Mouse (Mus musculus) forebrain, embryonic 15.5 days (tissue): ENCODE measurements around the gene Eps8l1. TPM values are rescaled to one million over a fixed set of nuclear protein-coding genes. Genes with fewer than 3 reads are reported as not detected.

ENCODE experiments used
- ATAC-seq: fragments of 200-750 bp; cut with Nextera tagmentation; replicated peaks from 2 replicates; pipeline ENCODE4 v1.8.0; 2017; ENCODE audit warnings: mild to moderate bottlenecking, moderate TSS enrichment, moderate library complexity
- H3K27ac ChIP-seq: fragments of 300-500 bp; sonication (generic); replicated peaks from 2 replicates; pipeline ENCODE4 v1.5.1; 2015; ENCODE audit warnings: mild to moderate bottlenecking, inconsistent platforms
- H3K27me3 ChIP-seq: fragments of 300-500 bp; sonication (generic); 2 replicates; pipeline ENCODE4 v1.6.1; 2015; ENCODE audit warnings: inconsistent platforms
- H3K36me3 ChIP-seq: fragments of 300-500 bp; sonication (generic); 2 replicates; pipeline ENCODE4 v1.6.1; 2015; ENCODE audit warnings: mild to moderate bottlenecking, inconsistent platforms
- H3K4me1 ChIP-seq: fragments of 300-500 bp; sonication (generic); 2 replicates; pipeline ENCODE4 v1.6.1; 2015; ENCODE audit warnings: inconsistent platforms
- H3K4me2 ChIP-seq: fragments of 300-500 bp; sonication (generic); replicated peaks from 2 replicates; pipeline ENCODE4 v1.6.1; 2015; ENCODE audit warnings: mild to moderate bottlenecking, inconsistent platforms
- H3K4me3 ChIP-seq: fragments of 300-500 bp; sonication (generic); 2 replicates; pipeline ENCODE4 v1.5.1; 2015; ENCODE audit warnings: mild to moderate bottlenecking, inconsistent platforms
- H3K9ac ChIP-seq: fragments of 300-500 bp; sonication (generic); replicated peaks from 2 replicates; pipeline ENCODE4 v1.6.1; 2015; ENCODE audit warnings: mild to moderate bottlenecking, inconsistent platforms
- H3K9me3 ChIP-seq: fragments of 300-500 bp; sonication (generic); 2 replicates; pipeline ENCODE4 v1.6.1; 2016; ENCODE audit warnings: inconsistent platforms
- whole genome bisulfite sequencing: fragments of 180-500 bp; shearing (Covaris S2); methylation state at CpG from one replicate; pipeline ENCODE4 v1.1.7; 2015; ENCODE audit warnings: mixed read lengths; 5-methylcytosine and 5-hydroxymethylcytosine counted together
- polyA plus RNA-seq: library from polyadenylated mRNA; unstranded; fragments of >200 nt; fragmentation: Nextera tagmentation; extraction: Ambion mirVana; gene quantifications from 2 replicates; pipeline ENCODE4 v1.2.1, GENCODE M21; 2015

Eps8l1 gene
- polyA plus RNA-seq, 1 experiment from 2014 or later = 7.0 TPM

DNA sequence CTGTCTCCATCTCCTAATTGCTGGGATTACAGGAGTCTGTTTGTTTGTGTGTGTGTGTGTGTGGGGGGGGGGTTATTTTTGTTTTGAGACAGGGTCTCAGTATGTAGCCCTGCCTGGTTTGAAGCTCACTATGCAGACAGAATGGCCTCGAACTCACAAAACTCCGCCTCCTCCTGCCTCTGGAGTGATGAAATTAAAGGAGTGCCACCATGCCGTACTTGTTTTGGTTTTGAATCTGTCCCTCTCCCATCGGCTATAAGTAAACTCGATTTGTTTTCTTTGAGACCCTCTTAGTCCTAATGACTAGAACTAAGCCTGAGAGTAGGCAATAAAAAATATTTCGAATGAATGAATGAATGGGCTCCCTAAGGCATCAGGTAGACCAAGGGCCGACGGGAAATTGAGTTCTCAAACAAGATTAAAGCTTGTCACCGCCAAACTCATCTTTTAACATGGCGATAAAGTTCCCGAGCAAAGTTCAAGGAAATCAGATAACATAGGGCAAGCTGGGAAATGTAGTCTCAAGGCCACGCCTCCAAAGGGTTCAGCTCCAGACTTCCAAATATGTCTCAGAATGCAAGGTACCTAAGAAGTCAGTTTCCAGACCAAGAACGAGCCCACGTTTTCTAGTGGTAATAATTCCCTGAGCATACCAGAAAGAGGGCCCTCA, 42.1 kb downstream of the Eps8l1 start:
- Histone ChIP-seq H3K9ac (peak overlapping the region; percentile 77; the same call in 1 of the 2 replicates), H3K27me3 (no peaks in the 10 kb centered on the region), H3K36me3 (no peaks in the 10 kb centered on the region), H3K4me1 (peaks cover 38% of the 10 kb centered on the region), H3K9me3 (no peaks in the 10 kb centered on the region), H3K4me2 (peak overlapping the region; percentile 61), H3K4me3 (peak overlapping the region; percentile 81), H3K27ac (peak overlapping the region; percentile 91)
- WGBS = 8% methylated on average over 14 of the region's 14 CpGs
- ATAC-seq = peak; percentile 26

DNA sequence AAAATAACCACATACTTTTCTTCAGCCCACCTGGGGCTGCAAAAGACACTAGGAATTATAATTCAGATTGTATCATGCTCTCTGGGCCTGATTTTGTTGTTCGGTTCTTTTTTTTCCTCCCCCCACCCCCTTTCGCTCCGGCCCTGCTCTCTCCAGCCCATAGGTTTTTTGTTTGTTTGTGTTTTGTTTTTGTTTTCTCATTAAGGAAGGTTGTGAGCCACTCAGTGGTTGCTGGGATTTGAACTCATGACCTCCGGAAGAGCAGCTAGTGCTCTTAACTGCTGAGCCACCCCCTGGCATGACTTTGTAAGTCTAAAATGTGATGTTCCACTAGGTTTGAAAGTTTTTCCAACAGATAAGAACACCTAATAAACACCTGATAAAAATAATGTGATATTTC, 42.6 kb downstream of the Eps8l1 start:
- no peak for ATAC-seq
- Histone ChIP-seq H3K4me3 (no peak overlapping the region), H3K9me3 (no peaks in the 10 kb centered on the region), H3K36me3 (no peaks in the 10 kb centered on the region), H3K9ac (no peak overlapping the region), H3K4me1 (peaks cover 33% of the 10 kb centered on the region), H3K27me3 (no peaks in the 10 kb centered on the region), H3K4me2 (no peak overlapping the region), H3K27ac (no peak overlapping the region)
- WGBS = 81% methylated on average over 4 of the region's 4 CpGs

GRCm38 (mm10) chr7:4503858-4504257, 43.4 kb downstream of the Eps8l1 start:
- no peak for ATAC-seq
- no peak overlapping the region for H3K4me2 ChIP-seq
- H3K27ac ChIP-seq = no peak overlapping the region
- no peaks in the 10 kb centered on the region for H3K36me3 ChIP-seq
- WGBS = 86% methylated on average over 5 of the region's 5 CpGs
- H3K9ac ChIP-seq = no peak overlapping the region
- H3K4me3 ChIP-seq = no peak overlapping the region
- no peaks in the 10 kb centered on the region for H3K9me3 ChIP-seq
- H3K27me3 ChIP-seq = no peaks in the 10 kb centered on the region
- peaks cover 26% of the 10 kb centered on the region for H3K4me1 ChIP-seq

GRCm38 (mm10) chr7:4504646-4505435, 44.4 kb downstream of the Eps8l1 start:
- H3K27me3 ChIP-seq = no peaks in the 10 kb centered on the region
- no peaks in the 10 kb centered on the region for H3K9me3 ChIP-seq
- no peak overlapping the region for H3K9ac ChIP-seq
- no peak for ATAC-seq
- 68% methylated on average over 11 of the region's 11 CpGs for WGBS
- H3K36me3 ChIP-seq = no peaks in the 10 kb centered on the region
- peaks cover 18% of the 10 kb centered on the region for H3K4me1 ChIP-seq
- H3K4me3 ChIP-seq = no peak overlapping the region
- no peak overlapping the region for H3K27ac ChIP-seq
- H3K4me2 ChIP-seq = no peak overlapping the region

- 68% methylated on average over 4 of the region's 4 CpGs for WGBS
- H3K9me3 ChIP-seq = no peaks in the 10 kb centered on the region
- H3K4me3 ChIP-seq = no peak overlapping the region
- no peak overlapping the region for H3K4me2 ChIP-seq
- no peak overlapping the region for H3K27ac ChIP-seq
- no peaks in the 10 kb centered on the region for H3K27me3 ChIP-seq
- H3K4me1 ChIP-seq = peaks cover 10% of the 10 kb centered on the region
- no peaks in the 10 kb centered on the region for H3K36me3 ChIP-seq
- no peak overlapping the region for H3K9ac ChIP-seq
- no peak for ATAC-seq
Observed at GRCm38 (mm10) chr7:4507220-4507619, 46.7 kb downstream of the Eps8l1 start.

- WGBS = 80% methylated on average over 32 of the region's 32 CpGs
- Histone ChIP-seq H3K9ac (no peak overlapping the region), H3K4me2 (no peak overlapping the region), H3K4me3 (no peak overlapping the region), H3K4me1 (0 out of 2 replicates have a peak, but pooled peaks cover 5% of the 10 kb centered on the region), H3K27me3 (no peaks in the 10 kb centered on the region), H3K36me3 (no peaks in the 10 kb centered on the region), H3K27ac (no peak overlapping the region), H3K9me3 (no peaks in the 10 kb centered on the region)
- ATAC-seq = no peak
Observed at GRCm38 (mm10) chr7:4508062-4508738, 47.7 kb downstream of the Eps8l1 start.

GRCm38 (mm10) chr7:4508739-4509116, 48.3 kb downstream of the Eps8l1 start:
- ATAC-seq = no peak
- H3K9ac ChIP-seq = no peak overlapping the region
- 91% methylated on average over 8 of the region's 8 CpGs for WGBS

DNA sequence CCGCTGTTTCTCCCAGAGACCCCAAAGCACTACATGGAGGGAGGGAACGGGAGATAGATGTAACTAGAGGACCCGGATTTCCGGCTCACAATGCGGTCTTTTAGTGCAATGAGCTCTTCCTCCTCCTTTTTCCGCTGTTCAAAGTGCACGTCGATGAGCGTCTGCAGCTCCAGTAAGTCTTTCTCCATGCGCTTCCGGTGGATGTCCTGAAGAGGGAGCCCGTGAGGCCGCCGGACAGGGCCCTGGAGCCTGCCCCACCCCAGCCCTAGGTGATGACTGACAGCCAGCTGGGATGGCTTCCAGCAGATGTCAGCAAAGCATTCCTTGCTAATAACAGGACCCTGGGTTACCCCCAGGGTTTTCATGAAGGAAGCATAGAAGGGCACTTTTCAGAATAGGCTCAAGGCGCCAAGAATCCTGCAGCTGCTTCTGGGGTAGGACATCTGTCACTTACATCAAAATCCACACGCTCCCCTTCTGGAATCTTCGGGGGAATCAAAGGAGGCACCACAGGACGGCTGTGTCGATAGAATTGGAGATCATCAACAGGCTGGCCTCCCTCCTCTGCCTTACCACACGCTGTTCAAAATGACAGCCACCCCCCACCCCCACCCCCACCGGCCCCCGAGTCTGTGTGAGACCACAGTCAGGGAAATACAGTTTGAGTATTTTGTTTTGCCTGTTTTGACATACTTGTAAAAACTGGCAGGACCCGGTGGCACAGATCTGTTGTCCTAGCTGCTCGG, 49.6 kb downstream of the Eps8l1 start:
- no peaks in the 10 kb centered on the region for H3K36me3 ChIP-seq
- H3K27ac ChIP-seq = no peak overlapping the region
- H3K4me1 ChIP-seq = 0 out of 2 replicates have a peak, but pooled peaks cover 5% of the 10 kb centered on the region
- peak; percentile 70 for ATAC-seq
- H3K27me3 ChIP-seq = no peaks in the 10 kb centered on the region
- H3K9me3 ChIP-seq = no peaks in the 10 kb centered on the region
- H3K4me3 ChIP-seq = no peak overlapping the region
- no peak overlapping the region for H3K9ac ChIP-seq
- WGBS = 13% methylated on average over 24 of the region's 24 CpGs
- H3K4me2 ChIP-seq = no peak overlapping the region

More at GRCm38 (mm10) chr7:4508739-4509116, 48.3 kb downstream of the Eps8l1 start:
- no peak overlapping the region for H3K4me2 ChIP-seq
- H3K4me1 ChIP-seq = 0 out of 2 replicates have a peak, but pooled peaks cover 5% of the 10 kb centered on the region
- H3K27me3 ChIP-seq = no peaks in the 10 kb centered on the region
- no peaks in the 10 kb centered on the region for H3K9me3 ChIP-seq
- H3K27ac ChIP-seq = no peak overlapping the region
- H3K36me3 ChIP-seq = no peaks in the 10 kb centered on the region
- no peak overlapping the region for H3K4me3 ChIP-seq

DNA sequence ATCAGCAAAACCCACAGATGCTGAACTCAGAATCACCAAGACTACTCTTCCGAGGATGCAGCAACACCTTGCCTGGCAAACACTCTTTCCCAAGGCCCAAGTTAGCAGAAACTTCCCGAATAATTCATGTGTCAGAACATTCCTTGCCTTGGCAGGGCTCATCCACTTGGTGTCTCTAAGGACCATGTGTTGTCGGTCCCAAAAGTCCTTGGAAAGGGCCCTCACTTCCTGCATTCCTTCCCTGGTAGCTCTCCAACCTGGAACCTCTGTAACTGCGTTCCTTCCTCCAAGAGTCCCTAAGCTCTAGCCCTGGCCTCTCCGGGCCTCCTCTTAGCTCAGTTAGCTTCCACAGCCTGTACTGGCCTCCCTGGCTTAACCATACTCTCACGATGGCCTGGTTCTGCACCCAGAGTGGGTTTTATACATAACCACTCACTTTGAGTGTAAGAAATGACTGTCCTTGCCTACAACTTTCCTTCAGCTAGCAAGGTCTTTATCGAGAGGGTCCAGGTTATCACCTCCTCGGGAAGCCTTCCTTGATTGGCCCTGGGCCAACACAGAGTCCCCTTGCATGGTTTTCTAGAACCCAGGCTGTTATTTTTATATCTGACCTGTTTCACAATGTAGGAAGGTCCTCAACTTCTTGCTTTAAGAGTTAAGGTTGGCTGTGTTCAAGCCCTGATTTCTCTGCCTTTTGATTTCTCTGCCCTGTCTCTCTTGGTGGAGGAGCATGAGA, 51.2 kb downstream of the Eps8l1 start:
- no peak for ATAC-seq
- H3K27ac ChIP-seq = no peak overlapping the region
- 83% methylated on average over 8 of the region's 8 CpGs for WGBS
- no peak overlapping the region for H3K4me2 ChIP-seq
- no peaks in the 10 kb centered on the region for H3K27me3 ChIP-seq
- H3K9ac ChIP-seq = no peak overlapping the region
- no peak overlapping the region for H3K4me3 ChIP-seq
- no peaks in the 10 kb centered on the region for H3K9me3 ChIP-seq
- H3K4me1 ChIP-seq = 0 out of 2 replicates have a peak, but pooled peaks cover 5% of the 10 kb centered on the region
- H3K36me3 ChIP-seq = no peaks in the 10 kb centered on the region

GRCm38 (mm10) chr7:4513236-4513635, 52.8 kb downstream of the Eps8l1 start:
- Histone ChIP-seq H3K9ac (no peak overlapping the region), H3K27ac (no peak overlapping the region), H3K9me3 (no peaks in the 10 kb centered on the region), H3K4me3 (no peak overlapping the region), H3K4me2 (no peak overlapping the region), H3K27me3 (no peaks in the 10 kb centered on the region), H3K4me1 (0 out of 2 replicates have a peak, but pooled peaks cover 5% of the 10 kb centered on the region), H3K36me3 (no peaks in the 10 kb centered on the region)
- whole genome bisulfite sequencing = 31% methylated on average over 13 of the region's 13 CpGs
- no peak for ATAC-seq
